Mouse (Mus musculus) CH12.LX (cell line): ENCODE data around the gene Ing4.

Source experiments
- CTCF ChIP-seq, 2 experiments: IDR thresholded peaks in 1 of 2; conservative IDR thresholded peaks in 1 of 2; 2 replicates each; pipeline ENCODE4 v1.5.1; 2011 to 2012; ENCODE audit warnings: low read depth in 2 of 2, low read length in 2 of 2, improper control_type of control experiment in 1 of 2, inconsistent platforms in 1 of 2, mild to moderate bottlenecking in 1 of 2, moderate library complexity in 1 of 2
- EP300 ChIP-seq: IDR thresholded peaks from 2 replicates; pipeline ENCODE4 v1.6.1; 2011; ENCODE audit warnings: low read length, improper control_type of control experiment
- JUN ChIP-seq: IDR thresholded peaks from 2 replicates; pipeline ENCODE4 v1.6.1; 2011; ENCODE audit warnings: low read depth, mild to moderate bottlenecking, low read length, improper control_type of control experiment, moderate library complexity; ENCODE audit not compliant: insufficient read depth
- POLR2A ChIP-seq: IDR thresholded peaks from 2 replicates; pipeline ENCODE4 v1.6.1; 2011; ENCODE audit warnings: low read depth, mild to moderate bottlenecking, improper control_type of control experiment, low read length
- POLR2AphosphoS2 ChIP-seq: IDR thresholded peaks from 2 replicates; pipeline ENCODE4 v1.6.1; 2011; ENCODE audit warnings: low read depth, low read length, improper control_type of control experiment
- RAD21 ChIP-seq: IDR thresholded peaks from 2 replicates; pipeline ENCODE4 v1.6.1; 2011; ENCODE audit warnings: low read depth, mild to moderate bottlenecking, low read length, improper control_type of control experiment, moderate library complexity
- SMC3 ChIP-seq: IDR thresholded peaks from 2 replicates; pipeline ENCODE4 v1.6.1; 2011; ENCODE audit warnings: low read depth, low read length, improper control_type of control experiment

GRCm38 (mm10) chr6:124999546-124999945, 40.0 kb upstream of the Ing4 start:
- TF ChIP-seq POLR2A (no peak), CTCF (conservative IDR thresholded peaks at IDR 0.05 in 1 of 2, IDR thresholded peaks at IDR 0.05 in 1 of 2; ENCODE audit: low read depth in 2 of 2, low read length in 2 of 2) (no peak), POLR2AphosphoS2 (no peak), JUN (no peak), RAD21 (no peak), SMC3 (no peak), EP300 (no peak)
